Mouse (Mus musculus): Measurements from ENCODE around the gene Pcna.

Gene Pcna

DNA sequence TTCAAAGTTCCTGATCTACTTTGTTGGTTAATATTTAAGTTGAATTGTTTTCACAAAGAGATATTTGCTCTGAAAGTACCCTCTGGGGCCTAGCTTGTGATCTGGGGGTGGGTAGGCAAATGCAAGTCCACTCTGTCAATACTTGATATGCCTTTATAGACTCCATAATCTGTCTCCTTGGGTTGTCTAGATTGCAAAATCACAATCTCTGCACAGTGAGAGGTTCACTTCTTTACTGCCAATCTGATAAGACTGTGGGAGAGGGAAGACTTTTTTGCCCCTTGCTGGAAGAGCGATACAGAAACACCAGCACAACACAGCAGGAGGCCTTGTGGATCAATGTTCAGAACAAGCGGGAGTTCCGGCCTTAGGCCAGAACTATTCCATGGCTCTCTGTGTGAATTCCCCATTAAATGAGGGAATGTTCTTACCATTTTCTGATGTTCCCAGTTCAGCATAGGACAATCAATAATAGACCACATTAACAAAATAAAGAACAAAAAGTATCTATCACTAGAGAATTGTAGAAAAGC is 20.6 kb downstream of the Pcna start:
- no peak for DNase-seq

DNA sequence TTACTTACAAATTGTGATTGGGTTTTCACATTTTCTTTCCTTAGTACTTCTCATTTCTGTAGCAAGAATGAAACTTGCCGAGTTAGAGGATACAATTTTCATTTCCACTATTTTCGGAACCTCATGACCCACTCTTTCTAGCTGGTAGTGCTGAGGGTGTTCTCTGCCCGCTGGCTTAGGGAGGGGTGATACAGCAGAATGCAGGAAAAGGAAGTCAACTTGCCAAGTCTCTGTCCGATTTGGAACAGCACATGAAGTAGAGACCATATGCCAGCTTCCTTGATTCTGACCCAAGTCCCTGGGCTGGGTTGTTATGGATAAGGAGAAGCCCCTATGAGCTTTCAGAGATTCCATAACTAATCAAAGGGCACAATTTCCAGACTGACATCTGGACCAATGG is 28.8 kb downstream of the Pcna start:
- no peak for DNase-seq

DNA sequence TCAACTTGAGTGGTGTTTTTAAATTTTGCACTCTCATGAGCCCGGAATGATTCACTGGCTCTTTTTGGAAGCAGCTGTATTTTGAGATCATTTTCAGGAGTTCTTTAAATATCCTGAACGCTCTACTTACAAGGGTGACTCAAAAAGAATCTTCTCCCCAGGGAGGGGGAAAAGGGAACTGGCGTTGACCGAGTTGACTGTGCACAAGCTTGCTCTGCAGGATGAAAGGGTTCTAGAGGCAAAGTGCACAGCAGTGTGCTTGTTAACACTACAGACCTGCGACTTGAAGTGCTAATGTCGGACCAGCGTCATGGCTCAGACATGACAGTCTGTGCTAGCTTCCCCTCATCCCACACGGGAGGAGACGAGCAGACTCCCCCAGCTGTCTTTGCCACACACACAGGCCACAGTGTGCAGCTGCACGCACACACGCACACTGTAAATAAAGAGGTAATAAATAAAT is 31.5 kb downstream of the Pcna start:
- DNase-seq, result no peak

DNA sequence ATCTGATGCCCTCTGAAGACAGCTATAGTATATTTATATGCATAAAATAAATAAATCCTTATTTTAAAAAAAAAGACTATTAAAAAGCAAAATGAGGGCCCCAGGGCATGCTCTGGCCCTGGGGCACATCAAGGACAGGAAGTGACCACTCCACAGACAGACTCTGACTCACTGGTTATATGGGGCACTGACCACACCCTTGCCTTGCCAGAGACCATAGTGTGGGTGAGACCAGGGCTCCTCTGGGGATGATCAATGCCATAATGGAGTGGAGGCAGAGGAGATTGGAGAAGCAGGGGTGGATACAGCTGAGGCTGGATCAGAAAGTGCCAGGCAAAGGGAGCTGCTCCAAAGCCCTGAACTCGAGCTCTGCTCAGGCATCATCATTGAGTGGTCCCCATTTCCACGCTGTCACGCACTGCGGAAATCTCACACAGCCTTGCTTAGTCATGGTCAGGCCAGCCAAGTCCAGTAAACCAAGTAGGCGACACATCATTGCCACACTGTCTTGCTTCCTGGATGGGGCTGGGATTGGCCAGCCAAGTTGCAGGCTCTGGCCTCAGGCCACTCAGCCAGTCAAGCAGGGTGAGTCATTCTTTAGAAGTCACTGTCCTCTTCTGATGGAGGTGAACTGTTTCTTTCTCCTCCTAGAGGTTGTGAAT is 41.0 kb downstream of the Pcna start:
- no peak for DNase-seq

DNA sequence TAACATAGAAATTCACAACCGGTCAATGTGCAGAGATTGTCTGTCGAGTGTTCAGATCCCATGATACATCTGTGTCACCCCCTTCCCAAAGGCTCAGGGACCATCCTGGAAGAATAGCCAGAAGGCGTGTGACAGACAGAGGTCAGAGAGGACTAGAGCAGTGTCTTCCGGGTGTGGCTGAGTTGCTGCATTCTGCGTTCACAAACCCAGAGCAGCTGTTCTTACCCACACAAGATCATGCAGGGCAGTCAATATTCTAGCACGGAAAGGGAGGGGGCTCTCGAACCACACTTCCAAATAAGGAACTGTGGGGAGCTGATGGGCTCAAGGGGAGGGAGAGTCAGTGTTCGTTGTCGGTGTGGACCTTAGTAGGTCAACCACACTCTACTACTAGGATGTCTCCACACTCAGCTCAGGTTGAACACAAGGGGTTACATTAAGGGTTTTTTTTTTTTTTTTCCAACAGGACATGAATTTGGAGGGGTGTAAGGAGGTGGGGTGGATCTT is 42.3 kb downstream of the Pcna start:
- DNase-seq, result no peak

DNA sequence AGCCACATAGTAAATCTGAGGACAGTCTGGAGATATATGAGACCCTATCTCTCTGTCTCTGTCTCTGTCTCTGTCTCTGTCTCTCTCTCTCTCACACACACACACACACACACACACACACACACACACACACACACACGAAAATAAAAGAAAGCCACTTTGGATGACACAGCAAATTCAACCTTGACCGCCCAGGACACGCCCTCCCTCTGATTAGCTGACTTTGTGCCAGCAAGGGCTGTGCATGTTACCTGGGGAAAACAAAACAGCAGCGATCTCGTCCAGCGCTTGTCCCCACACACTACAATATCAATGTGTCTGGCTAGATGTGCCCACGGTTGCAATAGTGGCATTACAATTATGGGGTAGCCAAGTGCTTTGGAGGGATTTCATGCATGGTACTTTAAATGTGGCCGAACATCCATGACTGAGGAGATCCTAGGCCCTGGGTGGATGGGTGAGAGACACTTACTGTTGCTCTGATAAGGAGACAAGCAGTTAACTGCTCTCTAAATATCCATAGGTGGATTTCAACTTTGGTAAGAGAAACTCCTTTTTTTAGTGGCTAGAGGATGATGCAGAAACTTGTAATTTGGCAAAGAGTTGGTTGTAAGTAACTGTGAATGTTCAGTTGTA is 44.8 kb downstream of the Pcna start:
- DNase-seq, result no peak

DNA sequence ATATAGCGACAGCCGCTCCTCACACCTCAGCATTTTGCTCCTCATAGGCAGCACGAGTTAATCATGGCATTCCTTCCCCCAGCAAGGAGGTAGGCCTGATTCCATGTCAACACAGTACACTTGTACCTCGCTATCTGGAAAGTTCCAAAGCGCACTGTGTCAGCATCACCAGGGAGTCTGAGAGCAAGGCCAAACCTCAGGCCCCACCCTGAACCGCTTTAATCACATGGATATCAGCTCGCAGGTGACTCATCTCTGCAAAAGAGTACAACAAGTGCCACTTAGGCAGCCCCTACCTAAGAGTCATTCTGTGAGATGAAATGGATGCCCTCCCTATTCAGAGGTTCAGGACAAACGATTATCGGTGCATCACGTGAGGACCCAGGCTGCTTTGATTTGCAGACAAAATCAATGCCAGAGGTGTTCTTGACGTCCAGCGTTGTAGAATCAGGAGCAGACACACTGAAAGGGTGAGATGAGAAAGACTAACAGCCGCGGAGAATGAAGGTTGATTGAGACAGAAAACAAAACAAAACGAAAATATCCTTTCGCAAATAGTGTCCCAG is 46.7 kb downstream of the Pcna start:
- no peak for DNase-seq

DNA sequence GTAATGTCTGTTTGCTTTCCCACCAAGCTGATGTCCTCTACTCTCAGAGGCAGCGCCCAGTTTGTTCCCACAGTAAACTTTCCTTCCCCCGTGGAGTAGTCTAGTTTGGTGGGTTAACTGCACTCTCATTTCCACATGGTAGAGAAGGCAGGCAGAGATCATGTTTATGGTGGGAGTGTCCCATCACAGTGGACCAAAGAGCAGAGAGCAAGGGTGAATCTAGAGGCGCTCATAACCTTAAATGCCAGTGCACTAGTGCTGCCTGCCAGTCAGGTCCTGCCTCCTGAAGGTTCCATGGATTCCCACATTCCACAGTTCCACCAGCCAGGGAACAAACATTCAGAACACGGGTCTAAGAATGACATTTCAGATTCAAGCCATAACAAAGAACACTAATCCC is 47.6 kb downstream of the Pcna start:
- no peak for DNase-seq

DNA sequence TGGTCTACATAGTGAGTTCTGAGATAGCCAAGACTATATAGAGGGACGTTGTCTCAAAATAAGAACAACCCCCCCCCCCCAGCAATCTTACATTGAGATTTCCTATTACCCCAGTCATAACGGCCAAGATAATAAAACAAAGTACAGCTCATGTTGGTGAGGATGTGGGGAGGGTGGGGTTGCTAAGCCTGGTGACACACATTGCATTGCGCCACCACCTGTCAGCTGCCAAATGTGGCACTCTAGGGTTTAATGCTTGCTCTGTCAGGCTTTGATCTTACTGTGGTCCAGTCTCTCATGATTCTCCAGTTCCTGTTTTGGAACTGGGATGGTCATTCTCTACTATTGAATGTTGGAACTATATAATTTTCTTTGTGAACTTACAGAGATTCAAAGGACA is 49.3 kb downstream of the Pcna start:
- peak; percentile 8 for DNase-seq

DNA sequence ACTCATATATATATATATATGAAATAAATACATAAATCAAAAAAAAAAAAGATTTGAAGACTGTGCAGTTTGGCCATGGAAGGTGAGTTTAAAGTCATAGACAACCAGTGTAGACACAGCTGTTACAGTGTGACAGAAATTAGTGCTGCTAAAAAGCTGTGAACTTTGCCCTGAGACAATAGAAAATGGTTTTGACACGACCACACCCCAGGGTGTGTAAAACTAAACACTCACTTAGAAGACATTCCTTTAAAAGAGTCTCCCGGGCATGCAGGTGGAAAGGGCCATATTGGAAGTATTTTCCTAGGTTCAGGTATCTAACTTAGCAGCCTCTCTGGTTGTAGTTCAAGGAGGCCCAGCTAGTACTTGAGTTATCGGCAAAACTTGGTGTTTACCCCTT is 49.9 kb downstream of the Pcna start:
- no peak for DNase-seq

Measured in thymus, postnatal 14 days (tissue).